Mouse (Mus musculus): Measurements from ENCODE around the gene Vmn1r188.
"Not testable (repeated sequence)": the region's sequence is repeated elsewhere in the genome, so short reads cannot be mapped to it uniquely, and the experiment has no call there.

Vmn1r188 gene

GRCm38 (mm10) chr13:22049737-22050440 is 34.4 kb upstream of the Vmn1r188 start:
- no peak for DNase-seq (ENCODE audit: low spot score)

- peak; percentile 51 for DNase-seq (ENCODE audit: low spot score)
Observed at GRCm38 (mm10) chr13:22050591-22051522, 33.4 kb upstream of the Vmn1r188 start.

- no peak for DNase-seq (ENCODE audit: low spot score)
Observed at GRCm38 (mm10) chr13:22051523-22051859, 32.7 kb upstream of the Vmn1r188 start.

- no peak for DNase-seq (ENCODE audit: low spot score)
Observed at GRCm38 (mm10) chr13:22053754-22054153, 30.5 kb upstream of the Vmn1r188 start.

GRCm38 (mm10) chr13:22061422-22061821 is 22.8 kb upstream of the Vmn1r188 start:
- DNase-seq (ENCODE audit: low spot score) = no peak

- DNase-seq (ENCODE audit: low spot score) = no peak
Observed at GRCm38 (mm10) chr13:22063468-22063867, 20.8 kb upstream of the Vmn1r188 start.

GRCm38 (mm10) chr13:22105724-22106123 is 21.5 kb downstream of the Vmn1r188 start, which contains the start of gene Vmn1r189:
Vmn1r189 (minus strand) TSS chr13:22105824.
- not testable (repeated sequence) for DNase-seq (ENCODE audit: low spot score)

GRCm38 (mm10) chr13:22136495-22137293 is 52.5 kb downstream of the Vmn1r188 start:
- DNase-seq (ENCODE audit: low spot score) = not testable (repeated sequence)

Measured in adipocyte (in vitro differentiated cells).